Mouse (Mus musculus) liver, adult 2 months (tissue): ENCODE measurements at regions not wholly inside any gene's neighbourhood (a gene's known extent, or its start where the extent isn't known, plus 50 kb on each side); places are given as distances from the start of the nearest gene placed in this dataset.

ENCODE experiments used
- CTCF ChIP-seq: fragments of 200-500 bp; IDR thresholded peaks from 2 replicates; pipeline ENCODE4 v1.5.1; 2011; ENCODE audit warnings: low read depth, low read length, control low read depth
- POLR2A ChIP-seq: fragments of 200-500 bp; IDR thresholded peaks from 2 replicates; pipeline ENCODE4 v1.6.1; 2011; ENCODE audit warnings: low read length, control low read depth; ENCODE audit not compliant: insufficient read depth; ENCODE audit errors: extremely low read depth

DNA sequence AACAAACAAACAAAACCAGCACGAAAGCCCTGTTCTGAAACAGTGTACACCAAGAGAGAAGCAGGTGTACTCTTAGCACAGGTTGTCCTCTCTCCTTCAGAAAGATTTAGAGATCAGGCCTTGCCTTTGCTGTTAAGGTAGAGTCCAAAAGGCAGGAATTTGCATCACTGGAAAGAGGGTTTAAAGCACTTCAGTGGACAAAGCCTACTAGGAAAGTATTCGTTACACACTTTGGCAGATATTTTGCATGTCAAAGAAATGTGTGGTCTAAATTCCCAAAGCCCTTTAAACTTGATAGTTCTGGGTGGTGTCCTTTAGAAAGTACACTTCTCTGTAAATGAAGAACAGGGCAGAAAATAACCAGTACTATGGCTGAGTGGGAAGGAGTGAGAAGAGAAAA lies 54.2 kb upstream of the Gabre start:
- TF ChIP-seq CTCF = no peak
- TF ChIP-seq POLR2A = no peak
